Mouse (Mus musculus) lung, adult 2 months (tissue): ENCODE measurements at regions not wholly inside any gene's neighbourhood (a gene's known extent, or its start where the extent isn't known, plus 50 kb on each side); places are given as distances from the start of the nearest gene placed in this dataset.

ENCODE experiments used
- CTCF ChIP-seq: fragments of 200-500 bp; IDR thresholded peaks from 2 replicates; pipeline ENCODE4 v1.5.1; 2011; ENCODE audit warnings: mild to moderate bottlenecking, low read length, control low read depth; ENCODE audit not compliant: insufficient read depth
- POLR2A ChIP-seq: fragments of 200-500 bp; IDR thresholded peaks from 2 replicates; pipeline ENCODE4 v1.6.1; 2011; ENCODE audit warnings: low read depth, mild to moderate bottlenecking, control low read depth, low read length, borderline replicate concordance; ENCODE audit errors: extremely low read depth

DNA sequence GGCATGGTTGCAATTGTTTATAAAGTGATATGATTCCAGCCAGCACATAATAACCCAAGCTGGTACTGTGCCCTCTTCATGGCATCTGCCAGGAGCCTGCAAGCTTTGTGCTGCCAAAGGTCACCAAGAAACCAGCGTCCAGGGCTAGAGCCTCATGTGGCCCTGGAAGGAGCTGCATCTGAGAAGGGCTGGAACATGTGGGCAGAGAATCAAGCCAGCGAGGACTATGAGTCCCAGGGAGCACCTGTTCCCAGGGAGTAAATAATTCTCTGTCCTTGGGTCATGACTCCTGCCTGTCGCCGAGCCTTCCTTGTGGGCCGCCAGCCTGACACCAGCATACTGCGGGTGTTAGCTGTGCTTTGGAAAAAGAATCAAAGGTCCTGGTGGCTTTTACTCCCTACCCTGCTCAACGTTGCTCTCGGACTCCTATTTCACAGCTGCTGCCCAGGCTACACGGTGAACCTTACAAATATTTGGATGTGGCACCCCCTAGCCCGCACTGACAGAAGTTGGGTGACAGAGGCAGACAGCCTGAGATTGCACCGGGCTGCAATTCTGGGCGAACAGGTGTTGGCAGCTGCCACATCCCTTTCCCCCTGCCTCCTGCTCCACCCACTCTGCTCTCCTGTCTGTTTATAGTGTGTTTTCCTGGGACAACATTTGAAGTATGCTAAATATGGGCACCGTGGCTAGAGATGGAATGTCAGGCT lies 99.5 kb upstream of the Serbp1 start:
- TF ChIP-seq CTCF (0 out of 2 replicates have a peak, but pooled peaks have one; percentile 8), POLR2A (no peak)
